Mouse (Mus musculus): ENCODE measurements at regions not wholly inside any gene's neighbourhood (a gene's known extent, or its start where the extent isn't known, plus 50 kb on each side); places are given as distances from the start of the nearest gene placed in this dataset.

DNA sequence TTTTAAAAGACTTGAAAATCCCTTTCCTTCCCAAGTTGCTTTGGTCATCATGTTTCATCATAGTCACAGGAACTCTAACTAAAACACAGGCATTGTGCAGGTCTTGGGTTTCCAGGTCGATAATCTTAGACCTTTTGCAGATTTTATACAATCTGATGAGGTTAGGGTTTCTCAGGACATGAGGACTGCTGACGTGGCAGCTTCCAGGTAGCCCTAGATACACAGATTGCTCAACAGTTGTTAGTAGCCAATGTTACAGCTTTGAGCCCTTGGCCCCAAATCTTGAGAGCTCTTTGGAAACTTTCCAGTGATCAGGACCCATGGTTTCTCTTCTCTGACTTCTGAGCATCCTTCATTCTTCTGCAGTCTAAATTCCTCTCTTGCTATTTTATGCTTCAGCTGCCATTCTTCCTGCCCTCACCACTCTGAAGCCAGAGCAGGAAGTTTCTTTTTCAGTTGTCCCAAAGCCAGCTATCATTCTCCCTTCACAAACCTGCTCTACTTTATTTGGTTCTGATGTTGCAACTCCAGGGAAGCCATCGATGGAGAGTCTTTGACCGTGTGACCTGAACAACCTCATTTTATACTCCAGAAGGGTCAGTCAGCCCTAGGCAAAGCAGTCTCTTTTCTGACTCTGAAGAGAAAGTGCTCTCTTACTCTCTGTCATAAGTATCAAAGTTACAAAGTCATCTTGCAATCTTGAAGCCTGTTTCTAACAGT is 71.3 kb upstream of the A1bg start:
- Histone ChIP-seq H3K9ac (replicated peaks) (no peak overlapping the region), H3K4me3 (ENCODE audit: insufficient read depth in 1 of 2, low read depth in 2 of 2, low read length in 2 of 2) (no peak overlapping the region), H3K4me2 (ENCODE audit: low read depth) (no peak overlapping the region), H3K27ac (no peak overlapping the region), H3K4me1 (replicated peaks; ENCODE audit: control insufficient read depth in 2 of 2, insufficient read depth in 2 of 2, low read length in 1 of 2) (no peaks in the 10 kb centered on the region), H3K9me3 (ENCODE audit: control insufficient read depth, low read length) (no peaks in the 10 kb centered on the region), H3K36me3 (replicated peaks; ENCODE audit: control insufficient read depth, insufficient read depth, low read depth) (no peaks in the 10 kb centered on the region), H3K27me3 (ENCODE audit: control insufficient read depth, insufficient read depth, low read length) (no peaks in the 10 kb centered on the region)
- ATAC-seq (ENCODE audit: insufficient read depth) (no peak), DNase-seq (ENCODE audit: low read depth in 3 of 3, low spot score in 3 of 3) (no peak)
- WGBS (ENCODE audit: insufficient replicate concordance): 59% methylated on average over 4 of the region's 4 CpGs
- no peak for TF ChIP-seq CTCF (IDR thresholded peaks at IDR 0.05; ENCODE audit: low read depth)
- TF ChIP-seq EP300 (IDR thresholded peaks at IDR 0.05; ENCODE audit: low read depth): no peak

DNA sequence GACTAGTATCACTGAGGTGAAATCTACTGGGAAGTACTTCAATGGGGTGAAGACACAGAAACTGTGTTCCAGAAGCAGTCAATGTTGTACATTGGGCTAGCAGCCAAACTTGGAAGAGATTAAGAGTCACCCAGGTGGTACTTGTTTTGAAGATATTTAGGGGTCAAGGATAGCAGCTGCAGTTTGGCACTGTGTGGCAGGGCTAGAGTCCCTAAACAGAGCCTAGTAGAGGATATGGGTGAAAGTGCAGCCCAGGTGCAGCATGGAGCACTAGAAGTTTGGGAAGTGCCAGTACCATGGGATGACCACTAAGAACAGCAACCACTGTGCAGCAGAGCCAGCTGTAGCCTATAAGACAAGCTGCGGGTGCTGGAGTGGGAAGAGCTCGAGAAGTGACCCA is 70.6 kb upstream of the A1bg start:
- Histone ChIP-seq H3K4me3 (ENCODE audit: insufficient read depth in 1 of 2, low read depth in 2 of 2, low read length in 2 of 2) (no peak overlapping the region), H3K27me3 (ENCODE audit: control insufficient read depth, insufficient read depth, low read length) (no peaks in the 10 kb centered on the region), H3K27ac (no peak overlapping the region), H3K4me2 (ENCODE audit: low read depth) (no peak overlapping the region), H3K9me3 (ENCODE audit: control insufficient read depth, low read length) (no peaks in the 10 kb centered on the region), H3K36me3 (replicated peaks; ENCODE audit: control insufficient read depth, insufficient read depth, low read depth) (no peaks in the 10 kb centered on the region), H3K9ac (replicated peaks) (no peak overlapping the region), H3K4me1 (replicated peaks; ENCODE audit: control insufficient read depth in 2 of 2, insufficient read depth in 2 of 2, low read length in 1 of 2) (no peaks in the 10 kb centered on the region)
- TF ChIP-seq EP300 (IDR thresholded peaks at IDR 0.05; ENCODE audit: low read depth) (no peak), CTCF (IDR thresholded peaks at IDR 0.05; ENCODE audit: low read depth) (no peak)
- DNase-seq (ENCODE audit: low read depth in 3 of 3, low spot score in 3 of 3) (no peak), ATAC-seq (ENCODE audit: insufficient read depth) (no peak)
- 69% methylated on average over 2 of the region's 2 CpGs for WGBS (ENCODE audit: insufficient replicate concordance)

DNA sequence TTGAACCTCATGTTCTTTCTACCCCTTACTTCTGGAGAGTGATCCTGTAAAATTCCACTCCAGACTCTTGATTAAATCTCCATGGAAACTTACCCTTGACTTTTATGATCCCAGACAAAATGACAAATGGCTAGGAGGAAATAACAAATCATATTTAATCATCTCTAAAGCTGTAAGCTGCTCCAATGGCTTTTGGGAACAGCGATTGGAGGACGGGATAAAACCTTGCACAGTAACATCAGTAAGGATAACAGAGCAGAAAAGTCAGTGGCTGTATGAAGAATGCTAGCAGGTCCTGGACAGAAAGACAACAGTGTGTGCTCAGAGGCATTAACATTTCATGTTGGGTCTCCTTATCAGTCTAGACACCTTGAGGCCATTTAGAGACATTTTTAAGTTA is 59.8 kb upstream of the A1bg start:
- Histone ChIP-seq H3K4me3 (ENCODE audit: insufficient read depth in 1 of 2, low read depth in 2 of 2, low read length in 2 of 2) (no peak overlapping the region), H3K27me3 (ENCODE audit: control insufficient read depth, insufficient read depth, low read length) (no peaks in the 10 kb centered on the region), H3K27ac (no peak overlapping the region), H3K4me2 (ENCODE audit: low read depth) (no peak overlapping the region), H3K4me1 (replicated peaks; ENCODE audit: control insufficient read depth in 2 of 2, insufficient read depth in 2 of 2, low read length in 1 of 2) (no peaks in the 10 kb centered on the region), H3K36me3 (replicated peaks; ENCODE audit: control insufficient read depth, insufficient read depth, low read depth) (no peaks in the 10 kb centered on the region), H3K9me3 (ENCODE audit: control insufficient read depth, low read length) (no peaks in the 10 kb centered on the region), H3K9ac (replicated peaks) (no peak overlapping the region)
- no peak for TF ChIP-seq EP300 (IDR thresholded peaks at IDR 0.05; ENCODE audit: low read depth)
- no peak for TF ChIP-seq CTCF (IDR thresholded peaks at IDR 0.05; ENCODE audit: low read depth)
- ATAC-seq (ENCODE audit: insufficient read depth) (no peak), DNase-seq (ENCODE audit: low read depth in 3 of 3, low spot score in 3 of 3) (peak in 1 of 3 experiments; percentile 3)
- WGBS (ENCODE audit: insufficient replicate concordance): 47% methylated on average over 2 of the region's 2 CpGs
